Mouse (Mus musculus): ENCODE measurements around the gene Zfp275. TPM values are rescaled to one million over a fixed set of nuclear protein-coding genes. Genes with fewer than 3 reads are reported as not detected.
A peak's percentile ranks its signal among the peaks of the same experiment; 100 is the strongest.

Zfp275 gene
- total and polyA plus RNA-seq, 3 experiments: 2.0 to 21.1 (median 9.4) TPM

DNA sequence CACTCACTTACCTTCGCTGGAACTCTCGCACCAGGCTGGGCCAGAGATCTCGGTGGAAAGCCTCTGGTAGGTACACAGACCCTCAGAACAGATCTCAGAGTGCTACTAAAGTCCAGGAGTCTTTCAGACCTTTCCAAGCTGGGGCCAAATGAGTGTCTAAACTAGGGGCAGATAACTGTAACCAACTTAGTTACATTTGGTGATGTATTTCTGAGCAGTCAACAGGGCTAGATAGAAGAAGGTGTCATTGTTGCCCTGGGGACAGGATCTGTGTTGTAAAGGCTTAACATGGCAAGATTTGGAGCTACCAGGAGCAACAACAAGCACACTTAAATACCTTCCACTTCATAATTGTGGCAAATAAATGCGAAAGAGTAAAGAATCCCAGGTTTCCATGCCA is 5.7 kb upstream of the Zfp275 start, which contains the start of gene Gm45015:
Gene Gm45015, minus strand, starts transcription at position 101 of the 400 bp plus-strand sequence.
- H3K9me3 ChIP-seq (replicated peaks): no peaks in the 10 kb centered on the region
- peaks cover 6% of the 10 kb centered on the region; the same call in 1 of the 2 replicates for H3K4me1 ChIP-seq (ENCODE audit: insufficient read depth, low read depth, low read length)
- ATAC-seq (ENCODE audit: extremely low read depth, insufficient number of reproducible peaks, low FRiP score, poor library complexity, severe bottlenecking) (no peak), DNase-seq (ENCODE audit: low spot score) (no peak)
- H3K36me3 ChIP-seq (replicated peaks): no peaks in the 10 kb centered on the region
- H3K27me3 ChIP-seq (ENCODE audit: insufficient read depth, low read length): peaks cover 7% of the 10 kb centered on the region; the same call in 1 of the 2 replicates
- TF ChIP-seq GATA2 (IDR thresholded peaks at IDR 0.05; ENCODE audit: borderline replicate concordance, low read depth, low read length) (no peak), GATA1 (IDR thresholded peaks at IDR 0.05; ENCODE audit: borderline replicate concordance, low read length) (no peak), CTCF (IDR thresholded peaks at IDR 0.05; ENCODE audit: low read depth, low read length) (no peak), TAL1 (conservative IDR thresholded peaks at IDR 0.05; ENCODE audit: low read depth, low read length) (no peak), POLR2AphosphoS5 (IDR thresholded peaks at IDR 0.05; ENCODE audit: insufficient replicate concordance, low read depth, low read length) (no peak)
- H3K4me3 ChIP-seq (ENCODE audit: low read depth, low read length): no peak within 1 kb of the TSS

- no peak for ATAC-seq (ENCODE audit: extremely low read depth, insufficient number of reproducible peaks, low FRiP score, poor library complexity, severe bottlenecking)
- Histone ChIP-seq H3K4me3 (ENCODE audit: low read depth, low read length) (no peak overlapping the region), H3K36me3 (replicated peaks) (peaks cover 14% of the 10 kb centered on the region), H3K4me1 (ENCODE audit: insufficient read depth, low read depth, low read length) (peaks cover 25% of the 10 kb centered on the region), H3K27me3 (ENCODE audit: insufficient read depth, low read length) (no peaks in the 10 kb centered on the region; the same call in 1 of the 2 replicates), H3K9me3 (replicated peaks) (no peaks in the 10 kb centered on the region)
- DNase-seq (ENCODE audit: low spot score): no peak
- TF ChIP-seq GATA2 (IDR thresholded peaks at IDR 0.05; ENCODE audit: borderline replicate concordance, low read depth, low read length) (no peak), POLR2AphosphoS5 (IDR thresholded peaks at IDR 0.05; ENCODE audit: insufficient replicate concordance, low read depth, low read length) (no peak), GATA1 (IDR thresholded peaks at IDR 0.05; ENCODE audit: borderline replicate concordance, low read length) (no peak), TAL1 (conservative IDR thresholded peaks at IDR 0.05; ENCODE audit: low read depth, low read length) (no peak)
Measured at GRCm38 (mm10) chrX:73341473-73341872, 948 bp upstream of the Zfp275 start.

DNA sequence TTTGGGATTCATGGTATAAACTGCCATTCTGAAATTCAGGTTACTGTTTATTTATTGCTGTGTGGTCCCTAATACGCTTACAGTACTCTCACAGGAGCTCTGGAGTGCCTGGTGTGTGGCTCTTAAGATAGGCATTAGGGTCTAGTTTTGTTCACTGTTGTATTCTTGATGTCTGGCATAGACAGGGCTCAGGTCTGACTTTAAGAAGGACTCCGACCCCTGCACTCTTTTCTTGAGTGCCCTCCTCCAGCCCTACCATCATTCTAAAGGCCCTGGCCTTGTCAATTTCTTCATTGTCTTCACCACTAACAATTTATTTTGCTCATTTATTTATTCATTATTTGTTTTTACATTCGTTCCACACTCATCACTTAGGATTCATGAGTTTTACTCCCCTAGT is 353 bp upstream of the Zfp275 start:
- Histone ChIP-seq H3K36me3 (replicated peaks) (peaks cover 15% of the 10 kb centered on the region), H3K27me3 (ENCODE audit: insufficient read depth, low read length) (no peaks in the 10 kb centered on the region), H3K9me3 (replicated peaks) (no peaks in the 10 kb centered on the region), H3K4me1 (ENCODE audit: insufficient read depth, low read depth, low read length) (peaks cover 25% of the 10 kb centered on the region), H3K4me3 (ENCODE audit: low read depth, low read length) (peak overlapping the region; percentile 80; the same call in 1 of the 2 replicates)
- no peak for ATAC-seq (ENCODE audit: extremely low read depth, insufficient number of reproducible peaks, low FRiP score, poor library complexity, severe bottlenecking)
- no peak for TF ChIP-seq GATA2 (IDR thresholded peaks at IDR 0.05; ENCODE audit: borderline replicate concordance, low read depth, low read length)
- TF ChIP-seq CTCF (IDR thresholded peaks at IDR 0.05; ENCODE audit: low read depth, low read length): no peak
- no peak for TF ChIP-seq TAL1 (conservative IDR thresholded peaks at IDR 0.05; ENCODE audit: low read depth, low read length)
- no peak for TF ChIP-seq GATA1 (IDR thresholded peaks at IDR 0.05; ENCODE audit: borderline replicate concordance, low read length)
- no peak for TF ChIP-seq POLR2AphosphoS5 (IDR thresholded peaks at IDR 0.05; ENCODE audit: insufficient replicate concordance, low read depth, low read length)
- DNase-seq (ENCODE audit: low spot score): no peak

DNA sequence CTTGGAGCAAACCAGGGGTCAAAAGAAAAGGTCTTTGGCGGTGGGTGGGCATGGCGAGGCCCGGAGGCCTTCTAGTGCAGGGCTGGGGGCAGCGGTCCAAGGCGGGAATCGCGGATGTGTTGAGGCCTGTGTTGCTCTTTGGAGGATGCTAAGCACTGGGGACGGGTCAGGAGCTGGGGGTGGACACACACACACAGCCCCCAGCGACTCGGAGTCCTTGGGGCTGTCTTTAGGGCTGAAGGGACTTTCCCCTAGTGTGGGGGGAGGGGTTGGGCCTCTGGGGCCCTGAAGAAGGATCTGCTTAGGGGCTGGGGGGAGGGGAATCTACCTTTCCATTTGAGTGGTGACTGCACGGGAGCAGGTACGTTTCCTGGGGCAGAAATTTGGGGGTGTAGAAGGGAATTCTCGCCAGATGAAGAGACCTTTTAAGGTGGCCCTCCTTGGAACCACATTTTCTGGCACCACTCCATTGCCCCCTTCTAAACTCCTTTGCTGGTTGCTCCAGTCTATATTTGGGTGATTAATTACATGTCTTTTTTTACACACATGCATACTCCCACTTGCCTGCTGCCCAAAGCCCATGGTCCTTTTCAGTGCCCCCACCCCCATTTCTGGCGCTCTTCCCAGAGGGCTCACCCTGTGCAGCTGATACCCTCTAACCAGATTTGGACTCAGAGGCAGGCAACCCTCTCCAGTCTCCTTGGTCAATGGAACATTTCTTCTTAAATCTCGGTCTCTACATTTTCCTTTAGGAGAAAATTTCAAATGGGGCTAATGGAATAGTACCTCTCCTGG is 717 bp downstream of the Zfp275 start:
- Histone ChIP-seq H3K27me3 (ENCODE audit: insufficient read depth, low read length) (no peaks in the 10 kb centered on the region), H3K4me1 (ENCODE audit: insufficient read depth, low read depth, low read length) (peaks cover 25% of the 10 kb centered on the region), H3K36me3 (replicated peaks) (peaks cover 17% of the 10 kb centered on the region), H3K9me3 (replicated peaks) (no peaks in the 10 kb centered on the region), H3K4me3 (ENCODE audit: low read depth, low read length) (peak overlapping the region; percentile 80)
- DNase-seq (ENCODE audit: low spot score) (peak; percentile 4), ATAC-seq (ENCODE audit: extremely low read depth, insufficient number of reproducible peaks, low FRiP score, poor library complexity, severe bottlenecking) (no peak)
- no peak for TF ChIP-seq GATA2 (IDR thresholded peaks at IDR 0.05; ENCODE audit: borderline replicate concordance, low read depth, low read length)

- H3K4me1 ChIP-seq (ENCODE audit: insufficient read depth, low read depth, low read length): peaks cover 25% of the 10 kb centered on the region
- no peaks in the 10 kb centered on the region for H3K9me3 ChIP-seq (replicated peaks)
- H3K36me3 ChIP-seq (replicated peaks): peaks cover 17% of the 10 kb centered on the region
- no peaks in the 10 kb centered on the region for H3K27me3 ChIP-seq (ENCODE audit: insufficient read depth, low read length)
- DNase-seq (ENCODE audit: low spot score): no peak
- peak; percentile 55 for ATAC-seq (ENCODE audit: extremely low read depth, insufficient number of reproducible peaks, low FRiP score, poor library complexity, severe bottlenecking)
- TF ChIP-seq CTCF (IDR thresholded peaks at IDR 0.05; ENCODE audit: low read depth, low read length): no peak
- no peak for TF ChIP-seq POLR2AphosphoS5 (IDR thresholded peaks at IDR 0.05; ENCODE audit: insufficient replicate concordance, low read depth, low read length)
- TF ChIP-seq GATA2 (IDR thresholded peaks at IDR 0.05; ENCODE audit: borderline replicate concordance, low read depth, low read length): no peak
- TF ChIP-seq TAL1 (conservative IDR thresholded peaks at IDR 0.05; ENCODE audit: low read depth, low read length): no peak
- no peak for TF ChIP-seq GATA1 (IDR thresholded peaks at IDR 0.05; ENCODE audit: borderline replicate concordance, low read length)
- H3K4me3 ChIP-seq (ENCODE audit: low read depth, low read length): no peak overlapping the region; the same call in 1 of the 2 replicates
Measured at GRCm38 (mm10) chrX:73343802-73344201, 1.4 kb downstream of the Zfp275 start.

DNA sequence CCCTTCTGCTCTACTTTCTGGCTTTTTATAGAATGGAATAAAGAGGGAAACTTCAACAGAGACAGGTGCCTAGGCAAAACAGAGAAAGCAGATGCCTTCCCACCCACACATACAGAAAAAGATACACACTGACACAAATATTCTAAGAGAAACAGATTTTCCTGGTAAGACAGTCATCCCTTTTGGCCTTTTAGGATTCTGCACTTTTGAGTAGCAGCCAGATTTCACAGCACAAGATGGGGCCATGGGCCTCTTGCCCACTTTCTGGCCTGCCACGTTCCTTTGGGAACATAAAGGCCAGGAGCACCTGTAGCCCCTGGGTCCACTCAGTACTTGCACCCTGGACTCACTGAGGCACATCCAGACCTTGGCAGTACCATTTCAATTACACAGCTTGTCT is 1.9 kb downstream of the Zfp275 start:
- no peak for DNase-seq (ENCODE audit: low spot score)
- H3K4me3 ChIP-seq (ENCODE audit: low read depth, low read length): no peak overlapping the region
- no peak for ATAC-seq (ENCODE audit: extremely low read depth, insufficient number of reproducible peaks, low FRiP score, poor library complexity, severe bottlenecking)
- H3K4me1 ChIP-seq (ENCODE audit: insufficient read depth, low read depth, low read length): peaks cover 25% of the 10 kb centered on the region
- no peaks in the 10 kb centered on the region for H3K9me3 ChIP-seq (replicated peaks)
- TF ChIP-seq GATA2 (IDR thresholded peaks at IDR 0.05; ENCODE audit: borderline replicate concordance, low read depth, low read length): no peak
- no peak for TF ChIP-seq CTCF (IDR thresholded peaks at IDR 0.05; ENCODE audit: low read depth, low read length)
- TF ChIP-seq GATA1 (IDR thresholded peaks at IDR 0.05; ENCODE audit: borderline replicate concordance, low read length): no peak
- no peak for TF ChIP-seq POLR2AphosphoS5 (IDR thresholded peaks at IDR 0.05; ENCODE audit: insufficient replicate concordance, low read depth, low read length)
- no peak for TF ChIP-seq TAL1 (conservative IDR thresholded peaks at IDR 0.05; ENCODE audit: low read depth, low read length)
- H3K27me3 ChIP-seq (ENCODE audit: insufficient read depth, low read length): no peaks in the 10 kb centered on the region
- peaks cover 17% of the 10 kb centered on the region for H3K36me3 ChIP-seq (replicated peaks)

Measured in G1E (cell line).